Mouse (Mus musculus): Measurements from ENCODE around the gene Cngb1. TPM values are rescaled to one million over a fixed set of nuclear protein-coding genes. Genes with fewer than 3 reads are reported as not detected.

Gene Cngb1
- polyA plus RNA-seq, 1 experiment from 2014 or later, result 0.36 TPM

DNA sequence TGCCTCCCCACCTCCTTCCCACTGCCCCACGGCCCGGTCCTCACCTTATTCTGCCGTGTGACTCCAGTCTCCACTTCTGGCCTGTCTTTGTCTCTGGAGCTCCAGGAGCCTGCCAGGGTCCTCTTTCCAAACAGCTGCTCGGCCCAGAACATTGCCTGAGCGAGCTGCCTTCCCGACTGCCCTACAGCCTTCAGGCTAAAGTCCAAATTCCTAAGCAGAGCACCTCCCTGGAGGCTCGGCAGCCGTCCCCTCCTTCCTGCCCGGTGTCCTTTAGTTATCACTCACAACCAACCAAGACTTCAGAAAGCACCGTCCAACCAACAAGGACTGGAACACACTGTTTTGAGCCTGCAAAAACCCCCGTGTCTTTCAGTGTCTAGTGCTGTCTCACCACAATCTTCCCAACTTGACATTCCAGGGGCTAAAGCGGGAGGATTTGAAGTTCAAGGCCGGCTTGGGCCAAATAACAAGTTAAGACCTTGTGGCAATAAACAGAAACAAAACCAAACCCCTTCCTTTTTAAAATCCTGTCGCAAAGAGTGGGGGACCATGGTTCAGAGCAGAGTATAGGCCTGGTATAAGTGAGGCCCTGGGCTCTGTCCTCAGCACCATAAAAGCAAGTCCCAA is 103.6 kb downstream of the Cngb1 start, which contains the start of gene Kifc3:
Kifc3 (minus strand) TSS at position 164 of the 627 bp plus-strand sequence.
- Histone ChIP-seq H3K4me3 (ENCODE audit: low read depth, low read length) (no peak within 1 kb of the TSS), H3K9ac (ENCODE audit: low read depth, low read length) (no peak within 1 kb of the TSS), H3K4me1 (replicated peaks; ENCODE audit: control insufficient read depth, insufficient read depth, low read length) (no peaks in the 10 kb centered on the region), H3K27me3 (replicated peaks; ENCODE audit: control insufficient read depth, insufficient read depth, low read length) (no peaks in the 10 kb centered on the region), H3K4me2 (no peak within 1 kb of the TSS), H3K9me3 (ENCODE audit: control insufficient read depth, low read length) (no peaks in the 10 kb centered on the region), H3K36me3 (ENCODE audit: control insufficient read depth, insufficient read depth, low read length) (no peaks in the 10 kb centered on the region), H3K27ac (ENCODE audit: low read depth, low read length) (no peak within 1 kb of the TSS)
- DNase-seq (ENCODE audit: low spot score) (no peak), ATAC-seq (replicated peaks; ENCODE audit: low FRiP score) (no peak)
- whole genome bisulfite sequencing, result 64% methylated on average over 14 of the region's 14 CpGs

GRCm38 (mm10) chr8:95202056-95202570 is 104.3 kb downstream of the Cngb1 start:
- Histone ChIP-seq H3K27me3 (replicated peaks; ENCODE audit: control insufficient read depth, insufficient read depth, low read length) (no peaks in the 10 kb centered on the region), H3K36me3 (ENCODE audit: control insufficient read depth, insufficient read depth, low read length) (no peaks in the 10 kb centered on the region), H3K4me1 (replicated peaks; ENCODE audit: control insufficient read depth, insufficient read depth, low read length) (no peaks in the 10 kb centered on the region), H3K4me3 (ENCODE audit: low read depth, low read length) (no peak overlapping the region), H3K4me2 (no peak overlapping the region), H3K27ac (ENCODE audit: low read depth, low read length) (no peak overlapping the region), H3K9ac (ENCODE audit: low read depth, low read length) (no peak overlapping the region), H3K9me3 (ENCODE audit: control insufficient read depth, low read length) (no peaks in the 10 kb centered on the region)
- 71% methylated on average over 8 of the region's 8 CpGs for WGBS
- ATAC-seq (replicated peaks; ENCODE audit: low FRiP score), result no peak
- no peak for DNase-seq (ENCODE audit: low spot score)

GRCm38 (mm10) chr8:95201491-95201890 is 104.9 kb downstream of the Cngb1 start:
- no peak for DNase-seq (ENCODE audit: low spot score)

GRCm38 (mm10) chr8:95200001-95200405 is 106.4 kb downstream of the Cngb1 start:
- Histone ChIP-seq H3K9ac (ENCODE audit: low read depth, low read length) (no peak overlapping the region), H3K4me3 (ENCODE audit: low read depth, low read length) (no peak overlapping the region), H3K4me1 (replicated peaks; ENCODE audit: control insufficient read depth, insufficient read depth, low read length) (no peaks in the 10 kb centered on the region), H3K36me3 (ENCODE audit: control insufficient read depth, insufficient read depth, low read length) (no peaks in the 10 kb centered on the region), H3K4me2 (no peak overlapping the region), H3K27ac (ENCODE audit: low read depth, low read length) (no peak overlapping the region), H3K9me3 (ENCODE audit: control insufficient read depth, low read length) (no peaks in the 10 kb centered on the region), H3K27me3 (replicated peaks; ENCODE audit: control insufficient read depth, insufficient read depth, low read length) (no peaks in the 10 kb centered on the region)
- WGBS, result 72% methylated on average over 9 of the region's 9 CpGs
- DNase-seq (ENCODE audit: low spot score) (no peak), ATAC-seq (replicated peaks; ENCODE audit: low FRiP score) (no peak)

More at GRCm38 (mm10) chr8:95201491-95201890, 104.9 kb downstream of the Cngb1 start:
- 67% methylated on average over 7 of the region's 7 CpGs for WGBS
- Histone ChIP-seq H3K4me1 (replicated peaks; ENCODE audit: control insufficient read depth, insufficient read depth, low read length) (no peaks in the 10 kb centered on the region), H3K9me3 (ENCODE audit: control insufficient read depth, low read length) (no peaks in the 10 kb centered on the region), H3K9ac (ENCODE audit: low read depth, low read length) (no peak overlapping the region), H3K4me3 (ENCODE audit: low read depth, low read length) (no peak overlapping the region), H3K27ac (ENCODE audit: low read depth, low read length) (no peak overlapping the region), H3K4me2 (no peak overlapping the region), H3K27me3 (replicated peaks; ENCODE audit: control insufficient read depth, insufficient read depth, low read length) (no peaks in the 10 kb centered on the region), H3K36me3 (ENCODE audit: control insufficient read depth, insufficient read depth, low read length) (no peaks in the 10 kb centered on the region)
- no peak for ATAC-seq (replicated peaks; ENCODE audit: low FRiP score)

- DNase-seq (ENCODE audit: low spot score), result no peak
- H3K27me3 ChIP-seq (replicated peaks; ENCODE audit: control insufficient read depth, insufficient read depth, low read length), result no peaks in the 10 kb centered on the region
- no peak overlapping the region for H3K4me3 ChIP-seq (ENCODE audit: low read depth, low read length)
- ATAC-seq (replicated peaks; ENCODE audit: low FRiP score), result no peak
- H3K4me1 ChIP-seq (replicated peaks; ENCODE audit: control insufficient read depth, insufficient read depth, low read length), result no peaks in the 10 kb centered on the region
- no peaks in the 10 kb centered on the region for H3K36me3 ChIP-seq (ENCODE audit: control insufficient read depth, insufficient read depth, low read length)
- no peak overlapping the region for H3K27ac ChIP-seq (ENCODE audit: low read depth, low read length)
- no peak overlapping the region for H3K4me2 ChIP-seq
- WGBS, result 49% methylated on average over 11 of the region's 11 CpGs
- no peak overlapping the region for H3K9ac ChIP-seq (ENCODE audit: low read depth, low read length)
- no peaks in the 10 kb centered on the region for H3K9me3 ChIP-seq (ENCODE audit: control insufficient read depth, low read length)
These were observed 110.7 kb downstream of the Cngb1 start for GRCm38 (mm10) chr8:95195728-95196127.

DNA sequence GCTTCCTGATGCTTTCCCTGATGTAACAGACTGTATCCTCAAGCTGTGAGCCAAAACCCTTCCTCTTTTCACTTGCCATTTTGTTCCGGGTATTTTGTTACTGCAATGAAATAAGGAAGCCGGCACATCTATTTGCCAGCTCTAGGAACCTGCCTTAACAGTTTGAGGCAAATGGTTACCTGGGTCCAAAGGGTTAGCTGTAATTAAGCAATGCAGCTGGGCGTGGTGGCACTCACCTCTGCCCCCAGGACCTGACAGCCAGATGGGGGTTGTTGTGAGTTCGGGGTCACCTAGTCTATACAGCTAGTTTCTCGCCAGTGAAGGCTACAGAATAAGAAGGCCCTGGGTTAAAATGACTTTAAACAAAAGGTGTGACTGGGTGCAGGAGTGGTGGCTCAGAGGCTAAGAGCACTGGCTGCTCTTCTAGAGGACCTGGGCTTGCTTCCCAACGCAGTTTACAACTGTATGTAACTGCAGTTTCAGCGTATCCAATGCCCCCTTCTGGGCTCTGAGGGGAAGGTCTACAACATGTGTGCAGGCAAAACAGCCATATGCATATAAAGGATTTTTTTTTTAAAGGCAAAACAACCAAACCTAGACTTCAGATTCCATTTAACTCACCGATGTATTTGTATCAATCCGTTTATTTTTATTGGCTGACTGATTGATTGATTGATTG is 114.7 kb downstream of the Cngb1 start:
- Histone ChIP-seq H3K4me1 (replicated peaks; ENCODE audit: control insufficient read depth, insufficient read depth, low read length) (no peaks in the 10 kb centered on the region), H3K27ac (ENCODE audit: low read depth, low read length) (no peak overlapping the region), H3K9me3 (ENCODE audit: control insufficient read depth, low read length) (no peaks in the 10 kb centered on the region), H3K4me2 (no peak overlapping the region), H3K36me3 (ENCODE audit: control insufficient read depth, insufficient read depth, low read length) (no peaks in the 10 kb centered on the region), H3K9ac (ENCODE audit: low read depth, low read length) (no peak overlapping the region), H3K4me3 (ENCODE audit: low read depth, low read length) (no peak overlapping the region), H3K27me3 (replicated peaks; ENCODE audit: control insufficient read depth, insufficient read depth, low read length) (no peaks in the 10 kb centered on the region)
- WGBS, result 84% methylated on average over 9 of the region's 9 CpGs
- DNase-seq (ENCODE audit: low spot score) (no peak), ATAC-seq (replicated peaks; ENCODE audit: low FRiP score) (no peak)

Other genes starting within 250 kb of the Cngb1 start
- gene Katnb1, start 225.4 kb downstream of the Cngb1 start, polyA plus RNA-seq (2014; fragmentation: Nextera tagmentation; extraction: Ambion mirVana), result 25.1 and 26.6 TPM in 2 replicates
- 7.8 and 8.1 TPM in 2 replicates for gene Kifc3, start 103.8 kb downstream of the Cngb1 start, polyA plus RNA-seq (2014; fragmentation: Nextera tagmentation; extraction: Ambion mirVana)
- gene Tepp, start 4.0 kb upstream of the Cngb1 start, polyA plus RNA-seq (2014; fragmentation: Nextera tagmentation; extraction: Ambion mirVana), result not detected in 2 replicates
- gene Zfp319, start 25.4 kb upstream of the Cngb1 start, polyA plus RNA-seq (2014; fragmentation: Nextera tagmentation; extraction: Ambion mirVana), result 3.3 and 3.4 TPM in 2 replicates
- gene Usb1, start 25.7 kb upstream of the Cngb1 start, polyA plus RNA-seq (2014; fragmentation: Nextera tagmentation; extraction: Ambion mirVana), result 23.5 and 25.3 TPM in 2 replicates
- 4.4 and 5.4 TPM in 2 replicates for gene Mmp15, start 45.7 kb upstream of the Cngb1 start, polyA plus RNA-seq (2014; fragmentation: Nextera tagmentation; extraction: Ambion mirVana)
- 78.7 and 82.2 TPM in 2 replicates for gene Cfap20, start 128.3 kb upstream of the Cngb1 start, polyA plus RNA-seq (2014; fragmentation: Nextera tagmentation; extraction: Ambion mirVana)
- gene Csnk2a2, start 183.5 kb upstream of the Cngb1 start, polyA plus RNA-seq (2014; fragmentation: Nextera tagmentation; extraction: Ambion mirVana), result 13.0 and 15.4 TPM in 2 replicates
- gene Ccdc113, start 227.5 kb upstream of the Cngb1 start, polyA plus RNA-seq (2014; fragmentation: Nextera tagmentation; extraction: Ambion mirVana), result not detected in 2 replicates

All from liver, embryonic 11.5 days (tissue).